Mouse (Mus musculus) neural tube, embryonic 14.5 days (tissue): ENCODE measurements at regions not wholly inside any gene's neighbourhood (a gene's known extent, or its start where the extent isn't known, plus 50 kb on each side); places are given as distances from the start of the nearest gene placed in this dataset.

Experiments used
- ATAC-seq: fragments of 200-750 bp; cut with Nextera tagmentation; 2 replicates; pipeline ENCODE4 v1.8.0; 2017; ENCODE audit warnings: low read depth, mild to moderate bottlenecking, moderate TSS enrichment, moderate library complexity
- H3K27ac ChIP-seq: fragments of 300-500 bp; sonication (generic); 2 replicates; pipeline ENCODE4 v1.5.1; 2014; ENCODE audit warnings: low read depth, mild to moderate bottlenecking, control low read depth, low read length, moderate library complexity, mixed read lengths
- H3K27me3 ChIP-seq: fragments of 300-500 bp; sonication (generic); 2 replicates; pipeline ENCODE4 v1.6.1; 2014; ENCODE audit warnings: low read length; ENCODE audit not compliant: control insufficient read depth, insufficient read depth
- H3K36me3 ChIP-seq: fragments of 300-500 bp; sonication (generic); 2 replicates; pipeline ENCODE4 v1.6.1; 2014; ENCODE audit warnings: low read length, mixed read lengths; ENCODE audit not compliant: control insufficient read depth, insufficient read depth
- H3K4me1 ChIP-seq: fragments of 300-500 bp; sonication (generic); 2 replicates; pipeline ENCODE4 v1.6.1; 2014; ENCODE audit warnings: low read length; ENCODE audit not compliant: control insufficient read depth, insufficient read depth
- H3K4me2 ChIP-seq: fragments of 300-500 bp; sonication (generic); 2 replicates; pipeline ENCODE4 v1.6.1; 2014; ENCODE audit warnings: mild to moderate bottlenecking, low read depth, low read length, control low read depth
- H3K4me3 ChIP-seq: fragments of 300-500 bp; sonication (generic); 2 replicates; pipeline ENCODE4 v1.5.1; 2014; ENCODE audit warnings: low read depth, low read length, control low read depth, mixed read lengths
- H3K9ac ChIP-seq: fragments of 300-500 bp; sonication (generic); replicated peaks from 2 replicates; pipeline ENCODE4 v1.6.1; 2014; ENCODE audit warnings: low read depth, mild to moderate bottlenecking, control low read depth, low read length, mixed read lengths
- H3K9me3 ChIP-seq: fragments of 300-500 bp; sonication (generic); 2 replicates; pipeline ENCODE4 v1.6.1; 2016; ENCODE audit warnings: low read length; ENCODE audit not compliant: control insufficient read depth
- WGBS: fragments of 180-500 bp; shearing (Covaris S2); extraction: QIAGEN DNeasy Blood & Tissue Kit; methylation state at CpG from one replicate; pipeline ENCODE4 v1.1.7; 2014; 5-methylcytosine and 5-hydroxymethylcytosine counted together

DNA sequence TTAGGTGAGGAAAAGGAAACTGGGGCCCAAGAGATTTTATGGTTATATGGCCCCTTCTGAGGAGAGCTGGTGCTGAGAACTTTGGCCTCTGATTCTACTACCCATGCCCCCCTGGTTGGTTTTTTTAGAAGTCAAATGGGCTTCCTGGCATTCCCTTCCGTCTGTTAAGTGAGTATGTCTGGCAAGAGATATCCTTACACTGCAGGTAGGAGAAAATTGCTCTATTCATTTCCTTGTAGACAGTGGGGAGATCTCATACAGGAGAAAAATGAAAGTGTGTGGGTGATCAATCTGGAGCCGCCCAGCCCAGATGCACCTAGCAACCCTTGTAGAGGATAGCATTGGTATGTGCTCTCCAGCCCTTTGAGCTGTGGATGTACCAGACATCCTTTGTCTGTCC is 418.5 kb downstream of the Adra2a start:
- WGBS, result 85% methylated on average over 2 of the region's 2 CpGs

GRCm38 (mm10) chr19:54470034-54470433 is 426.1 kb downstream of the Adra2a start:
- Histone ChIP-seq H3K4me3 (no peak overlapping the region), H3K4me2 (no peak overlapping the region), H3K36me3 (no peaks in the 10 kb centered on the region), H3K27me3 (no peaks in the 10 kb centered on the region), H3K27ac (no peak overlapping the region), H3K4me1 (no peaks in the 10 kb centered on the region), H3K9me3 (no peaks in the 10 kb centered on the region), H3K9ac (no peak overlapping the region)
- 83% methylated on average over 5 of the region's 5 CpGs for WGBS
- ATAC-seq, result no peak

More for the DNA sequence above, 418.5 kb downstream of the Adra2a start:
- no peaks in the 10 kb centered on the region for H3K9me3 ChIP-seq
- H3K27me3 ChIP-seq, result no peaks in the 10 kb centered on the region
- ATAC-seq, result no peak
- H3K9ac ChIP-seq, result no peak overlapping the region
- H3K4me3 ChIP-seq, result no peak overlapping the region
- no peak overlapping the region for H3K27ac ChIP-seq
- no peaks in the 10 kb centered on the region for H3K4me1 ChIP-seq
- no peaks in the 10 kb centered on the region for H3K36me3 ChIP-seq
- H3K4me2 ChIP-seq, result no peak overlapping the region

DNA sequence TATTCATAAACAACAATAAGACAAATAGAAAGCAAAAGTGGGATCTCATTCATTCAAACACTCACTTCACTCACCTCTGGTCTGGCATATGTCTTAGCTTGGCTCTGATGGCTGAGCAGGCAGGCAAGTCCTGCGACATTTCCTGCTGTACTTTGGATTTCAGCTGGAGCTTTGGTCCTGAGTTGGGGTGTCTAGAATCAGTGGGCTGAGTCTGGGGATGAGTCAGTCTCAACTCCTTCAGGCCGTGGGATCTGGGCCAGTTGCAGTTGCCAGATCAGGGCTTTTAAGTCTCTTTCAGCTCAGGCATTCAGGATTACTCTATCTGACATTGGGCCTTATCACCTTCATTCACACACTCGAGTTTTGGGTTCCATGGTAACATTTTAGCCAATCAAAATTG is 454.1 kb downstream of the Adra2a start:
- 66% methylated on average over 3 of the region's 3 CpGs for WGBS
- Histone ChIP-seq H3K27me3 (no peaks in the 10 kb centered on the region), H3K9me3 (no peaks in the 10 kb centered on the region), H3K4me2 (no peak overlapping the region), H3K27ac (no peak overlapping the region), H3K4me3 (no peak overlapping the region), H3K4me1 (no peaks in the 10 kb centered on the region), H3K36me3 (no peaks in the 10 kb centered on the region), H3K9ac (no peak overlapping the region)
- ATAC-seq, result no peak

DNA sequence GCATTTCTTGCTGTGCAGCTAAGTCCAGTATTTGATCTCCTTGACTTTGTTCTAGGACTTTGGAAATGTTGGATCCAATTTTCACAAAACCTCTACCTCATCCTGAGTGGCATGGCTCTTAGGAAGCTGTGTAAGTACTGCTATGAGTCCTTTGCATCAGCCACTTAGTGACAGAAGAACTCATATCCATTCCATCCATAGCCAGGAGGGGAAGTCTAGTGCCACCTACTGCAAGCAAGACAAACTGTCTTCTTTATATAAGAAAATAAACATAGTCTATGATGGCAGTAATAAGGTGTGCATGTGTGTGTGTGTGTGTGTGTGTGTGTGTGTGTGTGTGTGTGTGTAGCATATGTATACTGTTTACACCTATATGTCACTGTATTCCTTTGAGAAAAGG is 489.9 kb downstream of the Adra2a start:
- Histone ChIP-seq H3K4me2 (no peak overlapping the region), H3K9me3 (no peaks in the 10 kb centered on the region), H3K27me3 (no peaks in the 10 kb centered on the region), H3K36me3 (no peaks in the 10 kb centered on the region), H3K4me3 (no peak overlapping the region), H3K4me1 (no peaks in the 10 kb centered on the region), H3K9ac (no peak overlapping the region), H3K27ac (no peak overlapping the region)
- no peak for ATAC-seq

DNA sequence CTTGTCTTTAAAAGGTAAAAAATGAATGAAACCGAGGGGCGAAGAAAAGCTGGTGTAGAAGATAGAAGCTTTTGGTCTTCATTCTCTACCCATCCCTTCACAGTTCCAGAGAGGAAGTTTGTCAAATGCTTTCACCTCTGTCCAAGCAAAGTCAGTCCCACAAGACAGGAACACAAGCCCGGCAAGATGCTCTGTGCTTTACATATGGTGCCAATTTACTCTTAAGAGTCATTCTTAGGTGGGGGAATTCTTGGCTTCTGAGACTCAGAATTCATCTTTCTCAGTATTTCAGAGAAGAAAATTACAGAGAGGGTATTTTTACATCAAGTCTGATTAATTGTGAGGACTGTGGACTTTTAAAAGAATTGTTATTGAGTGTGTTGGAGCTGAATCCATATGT is 511.4 kb downstream of the Adra2a start:
- Histone ChIP-seq H3K36me3 (no peaks in the 10 kb centered on the region), H3K4me1 (no peaks in the 10 kb centered on the region), H3K4me3 (no peak overlapping the region), H3K9ac (no peak overlapping the region), H3K4me2 (no peak overlapping the region), H3K27ac (no peak overlapping the region), H3K27me3 (no peaks in the 10 kb centered on the region), H3K9me3 (no peaks in the 10 kb centered on the region)
- ATAC-seq, result no peak
- 92% methylated on average over 3 of the region's 3 CpGs for WGBS

DNA sequence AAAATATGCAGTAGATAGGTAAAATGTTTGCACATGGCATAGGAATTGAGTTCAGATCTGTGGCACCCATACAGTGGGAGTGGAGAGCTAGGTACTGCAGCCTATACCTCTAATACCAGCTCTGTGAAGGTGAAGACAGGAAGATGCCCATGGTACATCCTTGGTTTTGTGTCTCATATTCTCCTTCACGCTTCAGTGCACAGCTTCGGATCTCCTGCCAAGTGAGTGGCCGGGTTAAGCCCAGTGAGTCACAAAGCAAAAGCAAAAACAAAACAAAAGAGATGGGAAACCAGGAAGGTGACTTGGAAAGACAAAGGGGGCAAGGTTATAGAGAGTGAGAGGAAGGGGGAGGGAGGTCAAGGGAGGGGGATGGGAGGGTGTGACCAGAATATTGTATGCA is 514.0 kb downstream of the Adra2a start:
- 69% methylated on average over 3 of the region's 3 CpGs for WGBS
- ATAC-seq, result no peak

GRCm38 (mm10) chr19:54583574-54583973 is 539.6 kb downstream of the Adra2a start:
- Histone ChIP-seq H3K4me3 (no peak overlapping the region), H3K9ac (no peak overlapping the region), H3K4me1 (no peaks in the 10 kb centered on the region), H3K36me3 (no peaks in the 10 kb centered on the region), H3K9me3 (no peaks in the 10 kb centered on the region), H3K4me2 (no peak overlapping the region), H3K27ac (no peak overlapping the region), H3K27me3 (no peaks in the 10 kb centered on the region)
- WGBS, result 95% methylated on average over 2 of the region's 2 CpGs
- no peak for ATAC-seq

More for the DNA sequence above, 514.0 kb downstream of the Adra2a start:
- Histone ChIP-seq H3K4me1 (no peaks in the 10 kb centered on the region), H3K27ac (no peak overlapping the region), H3K4me3 (no peak overlapping the region), H3K27me3 (no peaks in the 10 kb centered on the region), H3K9me3 (no peaks in the 10 kb centered on the region), H3K36me3 (no peaks in the 10 kb centered on the region), H3K4me2 (no peak overlapping the region), H3K9ac (no peak overlapping the region)

DNA sequence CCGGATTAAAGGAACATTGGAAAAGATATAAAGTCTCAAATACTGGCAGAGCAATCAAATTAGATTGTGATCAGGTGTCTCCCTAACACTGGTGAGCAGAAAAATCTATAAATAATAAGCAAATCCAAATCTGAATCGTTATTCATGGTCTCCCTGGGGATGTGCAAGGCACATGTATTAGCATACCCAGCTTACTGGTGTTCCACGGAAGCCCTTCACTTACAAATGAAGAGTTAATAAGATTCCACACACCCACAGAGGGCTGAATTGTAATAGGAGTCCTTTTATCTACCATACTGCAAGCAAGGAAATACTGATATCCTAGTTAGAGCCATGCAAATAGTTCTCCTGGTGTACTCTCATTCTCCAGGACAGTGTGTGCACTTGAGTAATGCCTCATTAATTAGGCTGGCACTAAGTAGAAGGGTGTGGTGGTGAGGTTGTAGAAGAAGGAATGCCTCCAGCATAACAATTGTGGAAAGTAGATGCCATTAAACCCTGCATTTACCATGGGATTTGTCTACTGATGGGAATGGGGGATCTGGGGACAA is 540.8 kb downstream of the Adra2a start:
- no peak overlapping the region for H3K4me3 ChIP-seq
- 0 out of 2 replicates have a peak, but pooled peaks have one; percentile 24 for ATAC-seq

DNA sequence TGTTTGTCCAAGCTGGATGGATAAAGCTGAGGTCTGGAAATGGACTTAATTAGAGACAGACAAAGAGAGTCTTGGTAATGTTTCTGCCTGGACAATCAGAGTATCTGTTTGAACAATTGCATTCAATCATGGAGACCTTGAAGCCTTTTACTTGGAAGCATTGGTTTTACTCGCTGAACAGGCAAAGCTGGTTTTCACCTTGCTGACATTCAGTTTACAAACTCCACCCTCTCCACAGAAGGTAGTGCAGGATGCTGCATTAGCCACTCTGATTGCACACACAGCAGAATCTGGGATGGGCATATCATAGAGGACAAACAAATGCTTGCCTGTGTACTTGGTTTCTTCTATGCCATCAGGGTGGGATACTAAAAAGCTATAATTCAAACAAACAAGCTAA is 541.4 kb downstream of the Adra2a start:
- H3K4me3 ChIP-seq, result no peak overlapping the region
- no peak overlapping the region for H3K4me2 ChIP-seq
- H3K9me3 ChIP-seq, result no peaks in the 10 kb centered on the region
- WGBS, result 74% methylated on average over 1 of the region's 1 CpGs
- H3K36me3 ChIP-seq, result no peaks in the 10 kb centered on the region
- no peak overlapping the region for H3K9ac ChIP-seq
- H3K4me1 ChIP-seq, result no peaks in the 10 kb centered on the region
- no peaks in the 10 kb centered on the region for H3K27me3 ChIP-seq
- ATAC-seq, result no peak
- H3K27ac ChIP-seq, result no peak overlapping the region

More for the DNA sequence above, 540.8 kb downstream of the Adra2a start:
- no peaks in the 10 kb centered on the region for H3K27me3 ChIP-seq
- WGBS, result 37% methylated on average over 3 of the region's 3 CpGs
- no peak overlapping the region for H3K27ac ChIP-seq
- H3K9me3 ChIP-seq, result no peaks in the 10 kb centered on the region
- H3K36me3 ChIP-seq, result no peaks in the 10 kb centered on the region
- no peak overlapping the region for H3K4me2 ChIP-seq
- H3K4me1 ChIP-seq, result no peaks in the 10 kb centered on the region
- no peak overlapping the region for H3K9ac ChIP-seq
